Mouse (Mus musculus): ENCODE results near the gene Sulf2. TPM values are rescaled to one million over a fixed set of nuclear protein-coding genes. Genes with fewer than 3 reads are reported as not detected.

The Sulf2 gene
- total RNA-seq, 2 experiments from 2014 or later: 66.2 to 68.9 TPM

- DNase-seq (ENCODE audit: low spot score in 2 of 2): no peak
These were observed 127.6 kb downstream of the Sulf2 start for GRCm38 (mm10) chr2:166027834-166028233.

GRCm38 (mm10) chr2:166025943-166026342 lies 129.5 kb downstream of the Sulf2 start:
- no peak for DNase-seq (ENCODE audit: low spot score in 2 of 2)

- DNase-seq (ENCODE audit: low spot score in 2 of 2): no peak
These were observed 130.8 kb downstream of the Sulf2 start for GRCm38 (mm10) chr2:166024621-166025020.

- DNase-seq (ENCODE audit: low spot score in 2 of 2): no peak
These were observed 131.4 kb downstream of the Sulf2 start for GRCm38 (mm10) chr2:166024079-166024478.

Other genes starting within 250 kb of the Sulf2 start
- gene Ncoa3, start 163.0 kb downstream of the Sulf2 start, total RNA-seq (2021): 10 to 100 TPM; 17.2 to 21.9 TPM